Mouse (Mus musculus): ENCODE measurements at regions not wholly inside any gene's neighbourhood (a gene's known extent, or its start where the extent isn't known, plus 50 kb on each side); places are given as distances from the start of the nearest gene placed in this dataset.

DNA sequence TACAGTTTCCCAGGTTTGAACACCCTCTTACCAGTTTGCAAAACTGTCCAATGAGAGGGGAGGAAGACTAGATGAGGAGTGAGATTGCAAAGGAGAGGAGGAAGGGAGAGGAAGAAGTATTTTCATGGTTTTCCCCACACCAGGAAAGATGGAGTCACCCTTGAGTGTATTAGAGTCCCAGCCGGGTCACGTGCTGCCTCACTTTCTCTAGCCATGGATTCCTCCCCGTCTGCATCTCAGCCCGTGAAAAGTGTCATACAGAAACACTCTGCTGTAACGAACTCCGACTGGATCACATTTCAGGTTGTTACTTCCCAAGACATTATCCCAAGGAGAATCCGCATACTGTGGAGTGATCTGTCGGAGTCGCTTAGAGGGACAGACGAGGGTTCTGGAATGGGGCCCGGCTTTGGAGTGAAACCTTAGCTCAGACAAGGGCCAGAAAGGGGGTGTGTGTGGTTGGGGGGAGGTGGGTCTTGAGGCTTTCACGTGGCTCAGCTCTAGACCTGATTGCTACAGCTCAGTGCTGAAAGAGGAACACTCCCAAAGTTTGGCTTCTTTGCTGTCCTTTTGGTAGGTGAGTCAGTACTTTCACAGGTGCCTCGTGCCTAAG lies 75.3 kb upstream of the Smim23 start:
- 58% methylated on average over 13 of the region's 13 CpGs for WGBS
- Histone ChIP-seq H3K4me1 (ENCODE audit: control insufficient read depth, insufficient read depth, insufficient read length, low read length) (no peaks in the 10 kb centered on the region), H3K36me3 (ENCODE audit: control insufficient read depth, insufficient read depth, low read length) (no peaks in the 10 kb centered on the region), H3K27ac (ENCODE audit: insufficient read depth, low read depth, low read length) (no peak overlapping the region), H3K27me3 (ENCODE audit: control insufficient read depth, insufficient read depth, low read length) (no peaks in the 10 kb centered on the region), H3K4me3 (ENCODE audit: low read depth, low read length) (no peak overlapping the region)
- TF ChIP-seq CTCF (IDR thresholded peaks at IDR 0.05; ENCODE audit: extremely low read depth, insufficient read length, insufficient replicate concordance, low read depth, low read length) (no peak), POLR2A (IDR thresholded peaks at IDR 0.05; ENCODE audit: low read depth, low read length) (no peak)

DNA sequence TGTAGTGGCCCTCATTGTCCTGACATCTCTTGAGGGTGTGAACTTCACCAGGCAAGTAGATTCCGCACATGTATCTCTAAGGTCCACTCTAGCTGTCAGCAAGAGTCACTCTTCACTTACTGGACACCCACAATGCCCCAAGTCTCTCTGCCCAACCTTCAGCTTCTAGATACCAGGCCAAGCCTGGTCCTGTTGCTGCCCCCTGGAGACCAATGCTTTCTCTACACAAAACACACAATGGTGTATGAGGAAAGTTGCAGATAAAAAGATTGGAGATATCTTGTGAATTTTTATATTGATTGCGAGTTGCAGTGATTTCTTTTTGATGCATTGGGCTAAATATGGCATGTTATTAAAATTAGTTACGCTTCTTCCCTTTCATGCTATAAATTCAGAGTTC lies 71.0 kb upstream of the Smim23 start:
- no peak overlapping the region for H3K4me3 ChIP-seq (ENCODE audit: low read depth, low read length)
- H3K27me3 ChIP-seq (ENCODE audit: control insufficient read depth, insufficient read depth, low read length) = no peaks in the 10 kb centered on the region
- H3K4me1 ChIP-seq (ENCODE audit: control insufficient read depth, insufficient read depth, insufficient read length, low read length) = no peaks in the 10 kb centered on the region
- no peak overlapping the region for H3K27ac ChIP-seq (ENCODE audit: insufficient read depth, low read depth, low read length)
- H3K36me3 ChIP-seq (ENCODE audit: control insufficient read depth, insufficient read depth, low read length) = no peaks in the 10 kb centered on the region
- TF ChIP-seq CTCF (IDR thresholded peaks at IDR 0.05; ENCODE audit: extremely low read depth, insufficient read length, insufficient replicate concordance, low read depth, low read length) (no peak), POLR2A (IDR thresholded peaks at IDR 0.05; ENCODE audit: low read depth, low read length) (no peak)
- 72% methylated on average over 3 of the region's 3 CpGs for WGBS

DNA sequence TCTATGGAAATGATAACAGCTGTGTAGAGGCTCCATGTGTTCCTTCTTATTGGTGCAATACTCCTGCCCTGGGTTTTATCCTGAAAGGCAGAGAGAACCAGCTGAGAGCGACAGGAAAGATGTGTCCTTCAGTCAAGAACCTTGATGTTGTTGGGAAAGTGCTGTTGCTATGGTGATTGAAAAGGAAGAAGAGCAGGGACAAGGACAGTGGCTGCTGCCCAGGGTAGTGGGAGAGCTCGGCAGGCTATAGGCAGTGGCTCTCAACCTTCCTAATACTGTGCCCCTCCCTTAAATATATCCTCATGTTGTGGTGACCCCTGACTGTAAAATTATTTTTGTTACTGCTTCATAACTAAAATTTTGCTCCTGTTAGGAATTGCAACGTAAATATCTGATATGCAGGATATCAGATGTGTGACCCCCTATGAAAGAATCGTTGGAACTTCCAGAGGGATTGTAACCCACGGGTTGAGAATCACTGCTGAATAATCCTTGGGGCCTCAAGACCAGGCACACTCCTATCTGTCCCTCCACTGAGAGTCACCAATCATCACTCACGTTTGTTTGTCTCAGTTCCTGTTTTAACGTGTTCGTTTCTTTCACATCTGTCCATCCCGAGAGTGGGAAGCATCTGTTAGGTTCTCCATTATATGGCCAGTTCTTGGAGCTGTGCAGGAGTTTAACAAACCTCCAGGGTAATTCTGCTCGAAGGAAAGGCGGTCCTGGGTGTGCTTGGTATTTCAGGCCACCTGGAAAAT lies 68.9 kb upstream of the Smim23 start:
- no peak for TF ChIP-seq POLR2A (IDR thresholded peaks at IDR 0.05; ENCODE audit: low read depth, low read length)
- no peak for TF ChIP-seq CTCF (IDR thresholded peaks at IDR 0.05; ENCODE audit: extremely low read depth, insufficient read length, insufficient replicate concordance, low read depth, low read length)
- no peaks in the 10 kb centered on the region for H3K27me3 ChIP-seq (ENCODE audit: control insufficient read depth, insufficient read depth, low read length)
- no peaks in the 10 kb centered on the region for H3K36me3 ChIP-seq (ENCODE audit: control insufficient read depth, insufficient read depth, low read length)
- H3K27ac ChIP-seq (ENCODE audit: insufficient read depth, low read depth, low read length) = no peak overlapping the region
- 48% methylated on average over 11 of the region's 11 CpGs for WGBS
- H3K4me1 ChIP-seq (ENCODE audit: control insufficient read depth, insufficient read depth, insufficient read length, low read length) = no peaks in the 10 kb centered on the region
- H3K4me3 ChIP-seq (ENCODE audit: low read depth, low read length) = no peak overlapping the region

DNA sequence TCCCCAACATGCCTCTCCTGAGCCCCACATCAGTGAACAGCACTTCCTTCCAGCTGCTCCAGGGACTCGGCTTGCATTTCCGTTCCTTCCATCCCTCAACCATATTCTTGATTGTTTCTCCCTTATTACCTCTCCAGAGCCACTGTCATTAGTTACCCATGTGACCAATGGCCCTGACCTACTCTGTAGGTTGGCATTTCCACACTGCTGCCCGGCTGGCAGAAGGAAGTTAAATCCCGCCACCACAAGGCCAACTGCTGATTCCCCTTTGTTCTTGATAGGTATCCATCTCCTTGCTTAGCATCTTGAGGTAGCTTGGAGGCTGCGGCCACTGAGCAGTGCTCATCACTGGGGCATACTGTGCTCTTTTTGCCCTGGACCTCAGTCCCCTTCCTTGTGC lies 68.1 kb upstream of the Smim23 start:
- Histone ChIP-seq H3K27ac (ENCODE audit: insufficient read depth, low read depth, low read length) (no peak overlapping the region), H3K27me3 (ENCODE audit: control insufficient read depth, insufficient read depth, low read length) (no peaks in the 10 kb centered on the region), H3K4me3 (ENCODE audit: low read depth, low read length) (no peak overlapping the region), H3K36me3 (ENCODE audit: control insufficient read depth, insufficient read depth, low read length) (no peaks in the 10 kb centered on the region), H3K4me1 (ENCODE audit: control insufficient read depth, insufficient read depth, insufficient read length, low read length) (no peaks in the 10 kb centered on the region)
- TF ChIP-seq POLR2A (IDR thresholded peaks at IDR 0.05; ENCODE audit: low read depth, low read length) (no peak), CTCF (IDR thresholded peaks at IDR 0.05; ENCODE audit: extremely low read depth, insufficient read length, insufficient replicate concordance, low read depth, low read length) (no peak)
- 91% methylated on average over 5 of the region's 5 CpGs for WGBS

DNA sequence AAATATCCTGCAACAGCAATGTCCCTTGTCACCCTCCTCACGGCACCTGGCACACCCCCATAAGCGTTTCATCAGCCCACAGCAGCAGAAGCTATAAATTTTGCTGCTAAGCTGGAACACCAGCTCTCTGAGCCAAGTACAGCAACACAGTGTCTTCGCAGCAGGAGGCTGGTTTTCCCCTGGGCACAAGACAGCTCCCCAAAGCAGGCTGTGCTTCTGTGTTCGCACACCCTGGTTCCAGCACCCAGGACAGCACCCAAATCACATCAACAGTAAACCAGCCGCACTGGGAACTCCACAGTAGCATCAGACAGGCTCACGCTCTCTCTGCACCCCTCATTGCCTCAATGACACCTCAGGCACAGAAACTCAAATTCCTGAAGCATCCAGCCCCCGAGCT lies 64.8 kb upstream of the Smim23 start:
- Histone ChIP-seq H3K27ac (ENCODE audit: insufficient read depth, low read depth, low read length) (no peak overlapping the region), H3K27me3 (ENCODE audit: control insufficient read depth, insufficient read depth, low read length) (no peaks in the 10 kb centered on the region), H3K4me3 (ENCODE audit: low read depth, low read length) (no peak overlapping the region), H3K4me1 (ENCODE audit: control insufficient read depth, insufficient read depth, insufficient read length, low read length) (no peaks in the 10 kb centered on the region), H3K36me3 (ENCODE audit: control insufficient read depth, insufficient read depth, low read length) (no peaks in the 10 kb centered on the region)
- no peak for TF ChIP-seq CTCF (IDR thresholded peaks at IDR 0.05; ENCODE audit: extremely low read depth, insufficient read length, insufficient replicate concordance, low read depth, low read length)
- TF ChIP-seq POLR2A (IDR thresholded peaks at IDR 0.05; ENCODE audit: low read depth, low read length) = no peak
- WGBS = 26% methylated on average over 7 of the region's 7 CpGs

DNA sequence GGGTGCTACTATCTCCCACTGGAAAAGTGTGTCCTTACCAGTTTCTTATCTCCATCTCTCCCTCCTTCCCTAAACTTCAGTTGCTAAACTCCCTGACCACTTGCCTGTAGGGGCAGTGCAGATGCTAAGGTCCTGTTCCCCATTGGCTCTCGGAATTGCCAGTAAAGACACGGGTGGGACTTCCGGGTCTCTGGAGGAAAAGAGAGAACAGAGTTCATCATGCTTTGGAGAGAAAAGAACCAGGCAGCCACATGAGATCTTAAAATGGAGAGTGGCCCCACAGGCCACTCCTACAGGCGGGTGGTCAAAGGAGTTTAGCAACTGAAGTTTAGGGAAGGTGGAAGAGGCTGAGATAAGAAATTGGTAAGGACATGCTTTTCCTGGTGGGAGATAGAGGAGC lies 60.3 kb upstream of the Smim23 start:
- no peak overlapping the region for H3K27ac ChIP-seq (ENCODE audit: insufficient read depth, low read depth, low read length)
- TF ChIP-seq POLR2A (IDR thresholded peaks at IDR 0.05; ENCODE audit: low read depth, low read length) (no peak), CTCF (IDR thresholded peaks at IDR 0.05; ENCODE audit: extremely low read depth, insufficient read length, insufficient replicate concordance, low read depth, low read length) (no peak)
- no peaks in the 10 kb centered on the region for H3K27me3 ChIP-seq (ENCODE audit: control insufficient read depth, insufficient read depth, low read length)
- H3K4me3 ChIP-seq (ENCODE audit: low read depth, low read length) = no peak overlapping the region
- no peaks in the 10 kb centered on the region for H3K4me1 ChIP-seq (ENCODE audit: control insufficient read depth, insufficient read depth, insufficient read length, low read length)
- H3K36me3 ChIP-seq (ENCODE audit: control insufficient read depth, insufficient read depth, low read length) = no peaks in the 10 kb centered on the region
- WGBS = 63% methylated on average over 4 of the region's 4 CpGs

DNA sequence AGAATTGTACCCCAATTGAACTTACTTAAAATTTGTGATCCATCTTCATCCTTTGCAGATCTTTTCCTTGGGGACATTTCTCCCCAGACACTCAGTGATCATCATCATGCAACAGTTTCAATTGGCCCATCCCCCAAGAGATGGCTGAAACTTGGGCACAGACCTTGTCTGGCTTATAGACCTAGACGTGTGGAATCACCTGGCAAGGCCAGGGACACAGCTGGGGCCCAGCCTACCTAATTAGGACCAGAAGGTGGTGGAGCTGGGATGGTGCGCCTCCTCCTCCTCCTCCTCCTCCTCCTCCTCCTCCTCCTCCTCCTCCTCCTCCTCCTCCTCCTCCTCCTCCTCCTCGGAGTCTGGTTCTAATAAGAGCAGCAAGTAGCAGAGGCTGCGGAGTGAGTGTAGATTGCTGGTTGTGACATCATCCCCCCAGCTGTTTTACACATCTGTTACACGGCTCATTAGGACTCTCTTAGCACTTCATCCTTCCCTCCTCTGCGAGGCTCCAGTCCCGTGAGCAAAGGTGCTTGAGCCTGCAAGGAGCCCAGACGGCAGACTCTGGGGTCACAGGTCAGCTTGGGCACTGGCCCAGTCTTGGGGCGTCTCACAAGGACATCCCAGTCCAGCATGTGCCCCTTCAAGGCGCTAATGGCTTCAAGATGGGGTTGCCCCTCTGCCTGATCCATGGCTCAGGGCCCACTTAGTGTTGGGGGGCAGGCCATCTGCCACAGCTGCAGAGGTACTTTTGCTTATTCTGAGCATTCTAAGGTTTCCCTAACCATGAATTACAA lies 58.9 kb upstream of the Smim23 start:
- H3K36me3 ChIP-seq (ENCODE audit: control insufficient read depth, insufficient read depth, low read length) = no peaks in the 10 kb centered on the region
- H3K27ac ChIP-seq (ENCODE audit: insufficient read depth, low read depth, low read length) = no peak overlapping the region
- TF ChIP-seq CTCF (IDR thresholded peaks at IDR 0.05; ENCODE audit: extremely low read depth, insufficient read length, insufficient replicate concordance, low read depth, low read length) = no peak
- no peak for TF ChIP-seq POLR2A (IDR thresholded peaks at IDR 0.05; ENCODE audit: low read depth, low read length)
- no peaks in the 10 kb centered on the region for H3K27me3 ChIP-seq (ENCODE audit: control insufficient read depth, insufficient read depth, low read length)
- 67% methylated on average over 10 of the region's 10 CpGs for WGBS
- H3K4me1 ChIP-seq (ENCODE audit: control insufficient read depth, insufficient read depth, insufficient read length, low read length) = no peaks in the 10 kb centered on the region
- H3K4me3 ChIP-seq (ENCODE audit: low read depth, low read length) = no peak overlapping the region

Measured in small intestine, adult 2 months (tissue).